21 mouse cellular contexts compared by ENCODE assay signal in the genomic region with DNA sequence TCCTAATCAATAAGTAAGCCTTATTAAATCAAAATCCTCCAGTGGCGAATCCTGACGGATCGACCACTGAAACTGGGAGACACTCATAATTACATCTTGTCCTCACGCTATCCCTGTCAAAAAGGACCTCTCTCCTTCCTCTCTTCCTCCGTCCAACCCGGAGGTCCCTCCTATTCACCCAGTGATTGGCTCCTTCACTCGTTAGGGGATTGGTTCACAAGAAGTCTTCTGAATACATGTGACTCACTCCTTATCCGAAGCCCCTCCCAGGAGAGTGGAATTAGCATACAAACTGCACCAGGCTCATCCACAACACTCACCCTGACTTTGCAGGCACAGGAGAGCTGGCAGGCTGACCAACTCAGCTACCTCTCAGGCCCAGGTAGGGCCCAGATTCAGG.
DNase-seq lines count a peak whose midpoint lies in the region; ATAC-seq lines count a peak whose summit lies in the region.
"Had no signal": no experiment of that assay in that cellular context is flagged by ENCODE, and none has a peak within 500 bp of the region (broad histone marks: within the 10 kb centered on the region; RNA-seq: fewer than 3 reads in every experiment).

No protein-coding gene starts in this region.

- ATAC-seq in hindbrain, embryonic 15.5 days (ENCODE audit: low FRiP score, low read depth), result 0 out of 2 replicates have a peak, but pooled peaks have one; percentile 11
- no peak for ATAC-seq in hindbrain, embryonic 13.5 days (ENCODE audit: low FRiP score)
- no peak for ATAC-seq in forebrain, embryonic 11.5 days (replicated peaks; ENCODE audit: low FRiP score)
- ATAC-seq: forebrain, embryonic 15.5 days; hindbrain, postnatal 0 days; Patski had no signal

- no peak overlapping the region for H3K4me3 ChIP-seq in hindbrain, embryonic 15.5 days
- no peak overlapping the region for H3K4me3 ChIP-seq in hindbrain, embryonic 13.5 days
- H3K4me3 ChIP-seq in forebrain, embryonic 11.5 days (ENCODE audit: low read depth, low read length), result no peak overlapping the region
- H3K4me3 ChIP-seq: embryonic facial prominence, embryonic 13.5 days; forebrain, embryonic 15.5 days; heart, embryonic 10.5 days had no signal

- no peaks in the 10 kb centered on the region for H3K9me3 ChIP-seq in hindbrain, embryonic 15.5 days
- no peaks in the 10 kb centered on the region for H3K9me3 ChIP-seq in hindbrain, embryonic 13.5 days
- H3K9me3 ChIP-seq in forebrain, embryonic 11.5 days (ENCODE audit: control insufficient read depth, low read length), result no peaks in the 10 kb centered on the region
- H3K9me3 ChIP-seq: embryonic facial prominence, embryonic 13.5 days; forebrain, embryonic 15.5 days; heart, embryonic 10.5 days had no signal

- H3K36me3 ChIP-seq in hindbrain, embryonic 15.5 days, result no peaks in the 10 kb centered on the region
- H3K36me3 ChIP-seq in hindbrain, embryonic 13.5 days, result no peaks in the 10 kb centered on the region
- no peaks in the 10 kb centered on the region for H3K36me3 ChIP-seq in forebrain, embryonic 11.5 days (ENCODE audit: control insufficient read depth, insufficient read depth, low read length)
- H3K36me3 ChIP-seq: embryonic facial prominence, embryonic 13.5 days; forebrain, embryonic 15.5 days; heart, embryonic 10.5 days had no signal

- no peak overlapping the region for H3K4me2 ChIP-seq in hindbrain, embryonic 15.5 days
- no peak overlapping the region for H3K4me2 ChIP-seq in hindbrain, embryonic 13.5 days
- H3K4me2 ChIP-seq in forebrain, embryonic 11.5 days (ENCODE audit: low read depth, low read length, severe bottlenecking), result no peak overlapping the region
- H3K4me2 ChIP-seq: embryonic facial prominence, embryonic 13.5 days; forebrain, embryonic 15.5 days had no signal

- DNase-seq in testis, postnatal 14 days (ENCODE audit: low spot score), result peak; percentile 5
- DNase-seq in testis, postnatal 10 days (ENCODE audit: low spot score), result no peak
- DNase-seq in R1 (ENCODE audit: low read depth, low spot score), result peak; percentile 92
- DNase-seq in adrenal gland, postnatal 25 days, result no peak
- no peak for DNase-seq in forebrain, embryonic 11.5 days (ENCODE audit: low spot score)
- DNase-seq: adrenal gland, postnatal 14 days; cerebellum, adult 18-20 months; cerebellum, adult 9-11 months; cerebellum, postnatal 36 days; gastrocnemius, postnatal 36 days; heart, adult 18-20 months; heart, postnatal 10 days; kidney, adult 11 months had no signal

- 83% methylated on average over 8 of the region's 8 CpGs for WGBS in hindbrain, embryonic 15.5 days
- WGBS in hindbrain, embryonic 13.5 days, result 85% methylated on average over 8 of the region's 8 CpGs
- 81% methylated on average over 8 of the region's 8 CpGs for WGBS in forebrain, embryonic 11.5 days

- H3K9ac ChIP-seq in hindbrain, embryonic 15.5 days, result no peak overlapping the region
- no peak overlapping the region for H3K9ac ChIP-seq in hindbrain, embryonic 13.5 days
- H3K9ac ChIP-seq in forebrain, embryonic 11.5 days (ENCODE audit: low read length), result no peak overlapping the region
- H3K9ac ChIP-seq: embryonic facial prominence, embryonic 13.5 days; forebrain, embryonic 15.5 days had no signal

- no peaks in the 10 kb centered on the region for H3K4me1 ChIP-seq in hindbrain, embryonic 15.5 days (replicated peaks)
- no peaks in the 10 kb centered on the region for H3K4me1 ChIP-seq in hindbrain, embryonic 13.5 days (replicated peaks)
- H3K4me1 ChIP-seq in forebrain, embryonic 11.5 days (replicated peaks; ENCODE audit: control insufficient read depth, insufficient read depth, low read length), result no peaks in the 10 kb centered on the region
- H3K4me1 ChIP-seq: embryonic facial prominence, embryonic 13.5 days; forebrain, embryonic 15.5 days had no signal

- H3K27me3 ChIP-seq in hindbrain, embryonic 15.5 days, result no peaks in the 10 kb centered on the region
- no peaks in the 10 kb centered on the region for H3K27me3 ChIP-seq in hindbrain, embryonic 13.5 days
- no peaks in the 10 kb centered on the region for H3K27me3 ChIP-seq in forebrain, embryonic 11.5 days (ENCODE audit: control insufficient read depth, insufficient read depth, low read length)
- H3K27me3 ChIP-seq: CH12.LX; embryonic facial prominence, embryonic 13.5 days; forebrain, embryonic 15.5 days had no signal

- H3K27ac ChIP-seq in hindbrain, embryonic 15.5 days (replicated peaks), result no peak overlapping the region
- no peak overlapping the region for H3K27ac ChIP-seq in hindbrain, embryonic 13.5 days
- no peak overlapping the region for H3K27ac ChIP-seq in forebrain, embryonic 11.5 days (ENCODE audit: low read depth, low read length)
- H3K27ac ChIP-seq: embryonic facial prominence, embryonic 13.5 days; forebrain, embryonic 15.5 days; heart, embryonic 10.5 days; hindbrain, postnatal 0 days had no signal

Comparison
In these comparisons a context has a peak if more than half of its experiments do, and no peak if none do; other contexts are left out.
1. DNase-seq: peak in testis, postnatal 14 days (single experiment) and R1 (single experiment); none in testis, postnatal 10 days (single experiment), adrenal gland, postnatal 25 days (single experiment) and forebrain, embryonic 11.5 days (single experiment).